ENCODE assay signal across 22 mouse cellular contexts in genomic region chr14:79294950-79295349, GRCm38 (mm10). TPM values are rescaled to one million over a fixed set of nuclear protein-coding genes. Genes with fewer than 3 reads are reported as not detected.
DNase-seq lines count a peak whose midpoint lies in the region; ATAC-seq and TF ChIP-seq lines count a peak whose summit lies in the region.
"Had no signal": no experiment of that assay in that cellular context is flagged by ENCODE, and none has a peak within 500 bp of the region (broad histone marks: within the 10 kb centered on the region; RNA-seq: fewer than 3 reads in every experiment).

No protein-coding gene starts in this region.

- 50% methylated on average over 5 of the region's 5 CpGs for WGBS in intestine, embryonic 15.5 days
- 42% methylated on average over 5 of the region's 5 CpGs for WGBS in intestine, postnatal 0 days
- 32% methylated on average over 5 of the region's 5 CpGs for WGBS in bone marrow, adult 2 months
- WGBS in liver, embryonic 16.5 days (ENCODE audit: insufficient replicate concordance): 24% methylated on average over 5 of the region's 5 CpGs

- no peak overlapping the region for H3K9ac ChIP-seq in intestine, embryonic 15.5 days
- H3K9ac ChIP-seq in intestine, postnatal 0 days (ENCODE audit: low read depth, low read length): no peak overlapping the region
- H3K9ac ChIP-seq in liver, embryonic 16.5 days (ENCODE audit: low read depth, low read length): peak overlapping the region; percentile 69

- no peak for TF ChIP-seq POLR2A in bone marrow, adult 2 months (IDR thresholded peaks at IDR 0.05; ENCODE audit: borderline replicate concordance, control insufficient read depth, low read depth, low read length)

- no peaks in the 10 kb centered on the region for H3K36me3 ChIP-seq in intestine, embryonic 15.5 days
- H3K36me3 ChIP-seq in intestine, postnatal 0 days (ENCODE audit: control insufficient read depth, insufficient read depth): peaks cover 4% of the 10 kb centered on the region; the same call in 1 of the 2 replicates
- peaks cover 32% of the 10 kb centered on the region for H3K36me3 ChIP-seq in liver, embryonic 16.5 days (ENCODE audit: control insufficient read depth, insufficient read depth)
- H3K36me3 ChIP-seq: heart, embryonic 10.5 days had no signal

- no peak overlapping the region for H3K27ac ChIP-seq in intestine, embryonic 15.5 days
- no peak overlapping the region for H3K27ac ChIP-seq in intestine, postnatal 0 days (ENCODE audit: low read depth, low read length)
- peak overlapping the region; percentile 2; the same call in 1 of the 2 replicates for H3K27ac ChIP-seq in bone marrow, adult 2 months (ENCODE audit: control insufficient read depth, insufficient read depth, low read depth, low read length, poor library complexity)
- H3K27ac ChIP-seq in liver, embryonic 16.5 days (ENCODE audit: low read length): peak overlapping the region; percentile 94
- no peak overlapping the region for H3K27ac ChIP-seq in layer of hippocampus, adult 2 months
- H3K27ac ChIP-seq: heart, embryonic 10.5 days had no signal

- no peak overlapping the region for H3K4me2 ChIP-seq in intestine, embryonic 15.5 days (replicated peaks)
- H3K4me2 ChIP-seq in intestine, postnatal 0 days (replicated peaks; ENCODE audit: low read depth): no peak overlapping the region
- peak overlapping the region; percentile 85 for H3K4me2 ChIP-seq in liver, embryonic 16.5 days (ENCODE audit: low read depth, low read length)

- H3K27me3 ChIP-seq in intestine, embryonic 15.5 days (replicated peaks): no peaks in the 10 kb centered on the region
- H3K27me3 ChIP-seq in intestine, postnatal 0 days (replicated peaks; ENCODE audit: control insufficient read depth, insufficient read depth, low read length): no peaks in the 10 kb centered on the region
- H3K27me3 ChIP-seq in liver, embryonic 16.5 days (ENCODE audit: control insufficient read depth, insufficient read depth, low read depth, low read length): no peaks in the 10 kb centered on the region

- peak; percentile 65; the same call in 1 of the 2 replicates for ATAC-seq in intestine, embryonic 15.5 days
- ATAC-seq in intestine, postnatal 0 days: no peak
- ATAC-seq in erythroid progenitor cell, adult 5-6 weeks (replicated peaks; ENCODE audit: low FRiP score, poor library complexity, severe bottlenecking): peak; percentile 93
- peak; percentile 88 for ATAC-seq in liver, embryonic 16.5 days (ENCODE audit: low read depth)

- H3K4me3 ChIP-seq in intestine, embryonic 15.5 days (replicated peaks): no peak overlapping the region
- H3K4me3 ChIP-seq in intestine, postnatal 0 days (ENCODE audit: low read depth, low read length): no peak overlapping the region
- H3K4me3 ChIP-seq in bone marrow, adult 2 months (replicated peaks; ENCODE audit: control insufficient read depth, low read depth, low read length): no peak overlapping the region
- H3K4me3 ChIP-seq in liver, embryonic 16.5 days (ENCODE audit: low read depth, low read length): peak overlapping the region; percentile 65
- H3K4me3 ChIP-seq in layer of hippocampus, adult 2 months: no peak overlapping the region
- H3K4me3 ChIP-seq: heart, embryonic 10.5 days had no signal

- H3K9me3 ChIP-seq in intestine, embryonic 15.5 days: no peaks in the 10 kb centered on the region
- no peaks in the 10 kb centered on the region for H3K9me3 ChIP-seq in intestine, postnatal 0 days (ENCODE audit: control insufficient read depth)
- H3K9me3 ChIP-seq in liver, embryonic 16.5 days (replicated peaks; ENCODE audit: control insufficient read depth, low read length): no peaks in the 10 kb centered on the region
- H3K9me3 ChIP-seq: heart, embryonic 10.5 days had no signal

- no peak for DNase-seq in adipocyte (ENCODE audit: low spot score)
- no peak for DNase-seq in left cerebral cortex, postnatal 14 days (ENCODE audit: low spot score in 2 of 2)
- DNase-seq in layer of hippocampus, adult 2 months (ENCODE audit: low spot score in 2 of 2): no peak
- DNase-seq: adrenal gland, adult 2 months; cerebellum, postnatal 25 days; gastrocnemius, postnatal 14 days; heart, postnatal 4 days; kidney, postnatal 14 days; layer of hippocampus, adult 9-11 months; retina, postnatal 1 day had no signal

- intact Hi-C loops in left cerebral cortex, postnatal 14 days (cut with DNase I): loop anchor here (5.0 kb wide), 1 partner anchor 93 kb away; no protein-coding TSS in a partner anchor

- peaks cover under 1% of the 10 kb centered on the region; the same call in 1 of the 2 replicates for H3K4me1 ChIP-seq in intestine, embryonic 15.5 days (replicated peaks)
- no peaks in the 10 kb centered on the region; the same call in 1 of the 2 replicates for H3K4me1 ChIP-seq in intestine, postnatal 0 days (replicated peaks; ENCODE audit: control insufficient read depth, insufficient read depth, low read length)
- H3K4me1 ChIP-seq in bone marrow, adult 2 months (ENCODE audit: control insufficient read depth, insufficient read depth, low read length): peaks cover 13% of the 10 kb centered on the region
- peaks cover 66% of the 10 kb centered on the region for H3K4me1 ChIP-seq in liver, embryonic 16.5 days (ENCODE audit: control insufficient read depth, low read depth, low read length)

- no peak for TF ChIP-seq CTCF in intestine, postnatal 0 days (IDR thresholded peaks at IDR 0.05; ENCODE audit: low read depth)
- no peak for TF ChIP-seq CTCF in bone marrow, adult 2 months (IDR thresholded peaks at IDR 0.05; ENCODE audit: control insufficient read depth, insufficient read depth, low read length)
- no peak for TF ChIP-seq CTCF in layer of hippocampus, adult 2 months (conservative IDR thresholded peaks at IDR 0.05)

RNA-seq across cellular contexts. Expression of gene Rgcc, which starts 6.5 kb away (rescaled TPM):
- 44.4 and 45.9 TPM in 2 replicates for polyA plus RNA-seq in intestine, embryonic 15.5 days (2015; fragmentation: Nextera tagmentation; extraction: Ambion mirVana)
- polyA plus RNA-seq in intestine, postnatal 0 days (2015; fragmentation: Nextera tagmentation; extraction: Ambion mirVana): 42.5 and 54.8 TPM in 2 replicates
- 53.6 and 73.5 TPM in 2 replicates for polyA plus RNA-seq in bone marrow, adult 2 months (2011; ENCODE audit: insufficient read depth, insufficient read length, low replicate concordance, missing spikeins)
- 138 and 211 TPM in 2 replicates for total RNA-seq in erythroid progenitor cell, adult 5-6 weeks (2015; ENCODE audit: low replicate concordance)
- total RNA-seq in erythroid progenitor cell, adult 5-6 weeks (2017; ENCODE audit: low replicate concordance): 175 and 244 TPM in 2 replicates
- polyA plus RNA-seq in liver, embryonic 16.5 days (2015; fragmentation: Nextera tagmentation; extraction: Ambion mirVana): 237 and 262 TPM in 2 replicates
- 10 to 100 TPM; 42.7 to 43.2 TPM for total RNA-seq in left cerebral cortex, postnatal 14 days (2021)
- total RNA-seq in layer of hippocampus, adult 2 months (2021): 10 to 100 TPM; 37.1 to 40.7 TPM

RNA-seq across cellular contexts. Expression of gene Zfp957, which starts 47.8 kb away (rescaled TPM):
- not detected in 2 replicates for polyA plus RNA-seq in intestine, embryonic 15.5 days (2015; fragmentation: Nextera tagmentation; extraction: Ambion mirVana)
- not detected in 2 replicates for polyA plus RNA-seq in intestine, postnatal 0 days (2015; fragmentation: Nextera tagmentation; extraction: Ambion mirVana)
- polyA plus RNA-seq in bone marrow, adult 2 months (2011; ENCODE audit: insufficient read depth, insufficient read length, low replicate concordance, missing spikeins): not detected in 2 replicates
- total RNA-seq in erythroid progenitor cell, adult 5-6 weeks (2015; ENCODE audit: low replicate concordance): not detected in 2 replicates
- not detected in 2 replicates for total RNA-seq in erythroid progenitor cell, adult 5-6 weeks (2017; ENCODE audit: low replicate concordance)
- polyA plus RNA-seq in liver, embryonic 16.5 days (2015; fragmentation: Nextera tagmentation; extraction: Ambion mirVana): not detected in 2 replicates
- total RNA-seq in left cerebral cortex, postnatal 14 days (2021): not detected
- total RNA-seq in layer of hippocampus, adult 2 months (2021): not detected
- total RNA-seq: adrenal gland, adult 2 months; gastrocnemius, postnatal 14 days; heart, postnatal 4 days; left cerebral cortex, postnatal 10 days; liver, adult 2 months; megakaryocyte, adult 5-6 weeks had no signal
- polyA plus RNA-seq: adrenal gland, adult 2 months; C2C12; liver, adult 2 months; neural tube, embryonic 14.5 days; stomach, embryonic 16.5 days had no signal

Comparison
In these comparisons a context has a peak if more than half of its experiments do, and no peak if none do; other contexts are left out.
1. H3K27ac ChIP-seq: peak in bone marrow, adult 2 months (single experiment) and liver, embryonic 16.5 days (single experiment); none in intestine, embryonic 15.5 days (single experiment), intestine, postnatal 0 days (single experiment) and layer of hippocampus, adult 2 months (single experiment).